Mouse (Mus musculus) granulocyte monocyte progenitor cell, adult 5-6 weeks (primary cell): ENCODE data around the gene Tubb3. TPM values are rescaled to one million over a fixed set of nuclear protein-coding genes. Genes with fewer than 3 reads are reported as not detected.

Source experiments
- ATAC-seq: replicated peaks from 2 replicates; pipeline ENCODE4 v1.8.0; 2016; ENCODE audit warnings: mild to moderate bottlenecking, moderate TSS enrichment, inconsistent platforms; ENCODE audit not compliant: poor library complexity, severe bottlenecking
- total RNA-seq, 2 experiments: library from RNA; stranded (forward) in 1 of 2; stranded (reverse) in 1 of 2; fragments of 200-712, 200-1000 nt in 1 of 2; fragments of >200 nt in 1 of 2; fragmentation: Nextera tagmentation in 1 of 2; gene quantifications; 2 replicates each; pipeline ENCODE4 v1.2.3; 2014 to 2017

The Tubb3 gene
- total RNA-seq (2014; fragmentation: Nextera tagmentation) (not detected in 2 replicates), total RNA-seq (2017) (not detected in 2 replicates)

DNA sequence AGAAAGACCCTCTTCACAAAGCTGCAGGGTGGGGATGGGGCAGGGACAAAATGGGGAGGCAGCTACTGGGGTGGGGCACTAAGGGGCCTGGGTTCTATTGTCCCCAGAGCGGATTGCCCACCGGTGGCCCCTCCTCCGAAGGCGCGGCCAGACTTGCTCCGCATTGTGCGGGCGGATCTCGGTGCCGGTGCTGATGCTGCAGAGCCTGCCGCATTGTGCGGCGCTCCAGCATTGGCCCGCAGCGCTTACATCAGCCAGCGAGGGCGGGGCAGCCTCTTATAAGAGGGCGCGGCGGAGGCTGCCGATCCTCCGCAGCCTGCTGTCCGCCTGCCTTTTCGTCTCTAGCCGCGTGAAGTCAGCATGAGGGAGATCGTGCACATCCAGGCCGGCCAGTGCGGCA is at the start of gene Tubb3:
Tubb3 (plus strand) TSS at position 179 of the 400 bp plus-strand sequence.
- ATAC-seq = peak; percentile 47

DNA sequence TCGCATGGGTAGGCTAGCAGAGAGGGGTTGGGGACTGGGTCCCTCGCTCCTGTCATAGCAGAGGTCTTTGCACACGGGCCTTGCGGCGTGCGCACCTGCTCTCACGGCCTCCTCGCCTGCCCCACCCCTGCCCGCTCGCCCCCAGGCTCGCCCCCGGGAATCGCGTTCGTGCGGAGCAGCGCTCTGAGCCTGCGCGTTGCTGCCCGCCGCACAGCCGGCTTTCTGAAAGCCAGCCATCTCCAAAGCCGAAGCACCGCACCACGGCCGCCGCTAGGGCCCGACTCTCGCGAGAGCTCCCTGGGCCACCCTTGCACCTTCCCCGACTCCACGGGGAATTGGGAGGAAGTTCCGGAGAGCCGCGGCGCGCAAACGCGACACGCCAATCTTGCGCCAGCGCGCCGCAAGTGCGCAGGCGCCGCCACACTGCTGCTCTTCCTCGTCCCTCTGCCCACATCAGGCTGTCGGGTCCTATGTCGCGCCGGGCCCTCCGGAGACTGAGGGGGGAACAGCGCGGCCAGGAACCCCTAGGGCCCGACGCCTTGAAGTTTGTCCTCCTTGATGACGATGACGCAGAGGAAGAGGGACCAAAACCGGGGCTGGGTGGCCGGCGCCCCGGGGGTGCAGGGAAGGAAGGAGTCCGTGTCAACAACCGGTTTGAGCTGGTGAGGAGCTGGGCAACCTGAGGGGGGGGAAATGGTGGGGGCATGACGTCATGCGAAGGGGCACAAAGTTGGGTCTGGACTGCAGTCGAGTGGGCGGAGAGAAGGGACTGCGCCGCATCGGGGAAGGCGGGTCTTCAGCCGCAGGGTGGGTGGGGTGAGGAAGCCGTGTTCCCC is 37.6 kb upstream of the Tubb3 start, which contains the start of gene Tcf25:
Tcf25 (plus strand) TSS at position 351 of the 836 bp plus-strand sequence.
- ATAC-seq = peak; percentile 81

DNA sequence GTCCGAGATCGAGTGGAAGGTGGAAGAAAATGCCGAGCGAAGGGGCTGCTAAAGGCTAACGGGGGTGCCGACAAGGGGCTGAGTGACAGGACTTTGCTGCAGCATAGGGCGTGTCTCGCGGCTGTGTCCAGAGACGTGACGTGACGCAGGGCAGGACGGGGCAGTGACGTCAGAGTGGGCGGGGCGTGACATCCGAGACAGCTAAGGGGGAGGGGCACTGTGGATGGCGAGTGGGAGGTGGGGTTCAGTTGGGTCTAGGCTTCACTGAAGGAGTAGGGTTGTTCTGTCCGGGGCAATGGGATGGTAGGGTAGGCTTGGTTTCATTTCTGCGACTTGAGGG is 37.0 kb upstream of the Tubb3 start:
- peak; percentile 81 for ATAC-seq

DNA sequence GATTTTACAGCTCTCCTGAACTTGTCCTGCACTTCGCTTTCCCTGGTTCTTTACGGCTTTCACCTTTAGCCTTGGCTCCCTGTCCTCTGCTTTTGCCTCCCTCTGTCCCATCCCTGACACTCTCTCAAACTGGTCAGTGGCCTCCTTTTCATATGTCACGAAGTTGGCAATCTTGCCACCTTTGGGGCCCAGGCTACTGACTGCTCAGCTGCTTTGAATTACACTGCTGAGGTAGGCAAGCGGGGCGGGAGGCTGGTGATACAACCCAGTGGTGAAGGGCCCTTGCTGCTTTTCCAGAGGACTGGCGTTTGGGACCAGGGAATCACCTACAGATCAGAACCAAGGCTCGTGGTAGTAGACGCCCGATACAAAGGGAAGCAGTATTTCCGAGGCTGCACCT is 35.5 kb upstream of the Tubb3 start:
- ATAC-seq = no peak

DNA sequence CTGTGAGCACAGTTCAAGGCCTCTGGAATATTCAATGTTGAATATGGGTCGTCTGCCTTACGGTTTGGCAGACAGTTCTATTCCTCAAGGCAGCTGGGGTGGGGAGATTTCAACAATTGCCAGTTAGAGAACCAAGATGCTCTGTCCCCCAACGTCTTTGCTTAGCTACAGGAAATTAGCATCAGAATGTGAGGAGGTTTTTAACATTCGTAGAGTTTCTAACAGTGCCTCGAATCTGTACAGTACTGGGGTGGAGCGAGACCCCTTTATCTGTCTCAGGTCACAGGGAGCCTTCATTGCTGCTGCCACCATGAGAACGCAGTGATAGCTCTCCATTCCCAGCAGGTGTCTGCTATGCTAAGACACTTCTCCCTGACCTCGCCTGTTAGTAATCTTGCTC is 35.1 kb upstream of the Tubb3 start:
- ATAC-seq = no peak

DNA sequence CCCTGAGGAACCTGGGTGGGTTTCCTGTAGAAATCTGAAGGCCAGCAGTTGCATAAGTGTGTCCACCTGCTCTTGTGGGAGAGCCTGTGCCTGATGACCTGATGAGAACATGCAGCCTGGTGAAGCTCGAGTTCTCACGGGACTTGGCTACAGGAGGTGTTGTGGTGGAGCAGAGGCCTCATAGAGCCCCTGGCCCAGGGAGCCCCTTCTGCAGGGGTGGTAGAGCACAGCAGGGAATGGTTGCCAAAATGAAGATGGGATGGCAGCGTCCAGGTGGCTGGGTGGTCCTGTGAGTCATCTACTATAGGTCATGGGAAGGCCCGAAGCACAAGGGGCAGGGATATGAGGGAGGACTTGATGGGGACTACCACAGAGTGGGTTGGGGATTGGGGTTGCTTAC is 29.5 kb upstream of the Tubb3 start:
- no peak for ATAC-seq

DNA sequence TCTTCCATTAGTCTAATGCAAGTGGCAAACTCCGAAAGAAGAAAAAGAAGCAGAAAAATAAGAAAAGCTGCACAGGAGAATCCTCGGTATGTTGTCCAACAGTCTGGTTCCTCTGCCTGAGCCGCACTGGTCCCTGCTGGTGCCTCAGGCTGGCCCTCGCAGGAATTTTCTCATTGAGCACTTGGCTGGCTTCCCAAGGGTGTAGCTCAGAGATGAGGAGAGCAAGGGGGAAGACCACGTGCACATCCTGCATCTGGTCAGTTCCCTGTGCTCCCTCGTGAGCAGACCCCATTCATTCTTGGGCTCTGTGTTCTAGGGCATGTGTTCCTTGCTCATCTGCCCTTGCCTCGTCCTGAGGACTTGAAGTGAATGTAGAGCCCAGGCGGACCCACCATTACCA is 28.7 kb upstream of the Tubb3 start:
- no peak for ATAC-seq

DNA sequence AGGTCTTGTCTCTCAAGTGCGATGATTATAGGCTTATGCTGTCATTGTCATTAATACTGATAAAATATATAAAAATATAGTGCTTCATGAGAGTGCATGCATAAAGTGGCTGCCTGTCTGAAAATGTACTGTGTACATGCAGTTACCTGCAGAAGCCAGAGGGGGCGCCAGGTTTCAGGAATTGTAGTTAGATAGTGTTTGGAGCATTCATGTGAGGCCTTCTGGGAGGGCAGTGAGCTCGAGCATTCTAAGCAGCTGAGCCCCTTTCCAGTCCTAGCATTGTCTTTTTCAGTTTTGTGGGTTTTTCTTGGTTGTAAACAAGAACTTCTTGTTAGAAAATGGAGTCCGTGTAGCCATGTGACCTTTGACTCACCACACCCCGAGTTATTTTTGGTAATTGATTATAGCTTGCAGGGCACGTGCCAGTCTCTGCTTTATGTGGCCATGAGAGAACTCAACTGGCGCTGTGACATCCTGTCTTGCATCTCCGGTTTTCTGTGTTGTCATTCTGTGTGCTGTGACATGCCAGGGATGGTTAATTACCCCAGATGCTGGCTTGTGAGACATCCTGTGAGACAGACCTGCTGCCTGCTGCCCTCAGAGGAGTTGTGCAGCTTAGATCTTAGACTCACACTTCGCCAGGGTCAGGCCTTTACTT is 26.2 kb upstream of the Tubb3 start:
- peak; percentile 59 for ATAC-seq

DNA sequence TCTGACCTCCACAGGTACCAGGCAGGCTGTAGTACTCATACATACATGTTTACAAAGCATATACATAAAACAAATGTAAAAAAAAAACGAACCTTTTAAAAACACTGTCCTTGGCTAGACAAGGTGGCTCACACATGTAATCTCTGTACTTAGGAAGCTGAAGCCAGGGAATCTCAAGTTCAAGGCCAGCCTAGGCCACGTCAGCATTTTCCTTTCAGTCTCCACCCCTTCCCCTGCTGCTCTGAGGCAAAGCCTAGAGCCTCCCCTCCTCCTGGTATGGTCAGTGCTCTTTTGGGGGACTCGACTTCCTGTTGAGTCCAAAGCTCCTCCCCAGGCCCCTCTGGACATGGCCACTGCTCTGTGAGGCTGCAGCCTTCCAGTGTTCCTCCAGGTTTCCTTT is 24.2 kb upstream of the Tubb3 start:
- no peak for ATAC-seq

DNA sequence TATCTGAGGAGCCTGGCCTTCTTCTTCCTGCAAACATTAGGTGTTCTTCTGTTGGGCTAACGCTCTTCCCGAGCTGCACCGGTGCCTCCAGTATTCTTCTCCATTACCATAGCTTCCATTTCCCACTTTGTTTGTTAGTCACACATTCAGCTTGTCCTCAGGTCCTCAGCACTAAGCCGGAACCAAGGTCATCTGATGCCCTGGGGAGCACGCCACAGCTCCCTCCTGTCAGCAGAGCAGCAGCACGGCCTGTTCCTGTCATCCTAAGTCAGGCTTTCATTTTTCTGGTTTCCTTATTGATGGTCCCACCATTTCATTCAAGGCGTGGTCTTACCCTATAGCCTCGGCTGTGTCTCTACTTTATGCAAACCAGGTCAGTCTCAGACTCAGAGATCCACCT is 23.4 kb upstream of the Tubb3 start:
- no peak for ATAC-seq

DNA sequence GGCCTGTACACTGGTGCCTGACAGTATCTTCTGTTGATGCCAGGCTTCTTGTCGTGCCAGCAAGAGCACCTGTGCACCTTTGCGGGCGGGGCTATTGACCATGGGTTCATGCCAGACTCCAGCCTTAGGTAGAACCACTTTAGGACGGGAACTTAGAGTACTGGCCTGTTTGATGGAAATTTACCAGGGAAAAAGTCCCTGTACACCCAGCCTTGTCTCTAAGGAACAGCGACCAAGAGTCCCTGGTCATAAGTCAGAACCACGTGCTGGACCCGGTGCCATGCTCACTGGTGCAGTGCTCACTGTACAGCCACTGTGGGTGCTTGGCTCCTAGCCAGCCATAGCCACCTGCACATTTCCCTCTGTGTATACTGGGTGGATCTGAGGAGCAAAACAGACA is 22.2 kb upstream of the Tubb3 start:
- ATAC-seq = no peak

DNA sequence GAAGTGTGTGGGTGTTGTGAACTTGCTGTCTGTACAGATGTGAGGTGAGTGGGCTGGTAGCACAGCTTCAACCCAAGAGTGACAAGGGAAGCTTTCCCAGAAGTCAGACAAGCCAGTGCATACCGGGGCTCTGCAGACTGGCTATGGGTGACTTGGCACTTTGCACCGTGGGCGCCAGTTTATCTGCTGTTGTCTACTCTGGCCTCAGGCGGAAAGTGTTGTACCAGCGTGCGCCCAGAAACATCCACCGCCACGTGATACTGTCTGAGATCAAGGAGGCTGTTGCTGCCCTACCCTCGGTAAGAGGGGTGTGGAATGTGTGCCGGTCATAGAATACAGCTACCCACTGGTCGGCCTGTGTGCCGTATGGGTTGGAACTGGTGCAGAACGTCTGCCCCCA is 12.9 kb upstream of the Tubb3 start:
- no peak for ATAC-seq

DNA sequence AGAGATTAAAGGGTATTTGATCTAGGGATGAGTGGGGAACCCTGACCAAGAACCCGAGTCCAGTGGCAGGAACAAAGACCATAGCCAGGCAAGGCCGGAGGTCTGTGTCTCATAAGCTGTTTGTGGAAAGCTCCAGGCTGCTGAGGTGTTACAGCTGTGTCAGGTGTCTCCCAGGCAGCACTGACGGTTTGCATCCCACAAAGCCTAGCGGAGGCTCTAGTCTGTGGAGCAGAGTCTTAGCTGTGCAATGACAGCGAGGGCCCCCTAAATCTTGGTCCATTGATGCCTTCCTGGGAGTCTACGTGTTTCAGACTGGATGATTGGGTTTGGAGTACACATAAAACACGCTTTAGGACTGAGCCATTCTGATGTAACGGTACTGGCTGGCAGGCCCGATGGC is 9.3 kb upstream of the Tubb3 start:
- no peak for ATAC-seq

DNA sequence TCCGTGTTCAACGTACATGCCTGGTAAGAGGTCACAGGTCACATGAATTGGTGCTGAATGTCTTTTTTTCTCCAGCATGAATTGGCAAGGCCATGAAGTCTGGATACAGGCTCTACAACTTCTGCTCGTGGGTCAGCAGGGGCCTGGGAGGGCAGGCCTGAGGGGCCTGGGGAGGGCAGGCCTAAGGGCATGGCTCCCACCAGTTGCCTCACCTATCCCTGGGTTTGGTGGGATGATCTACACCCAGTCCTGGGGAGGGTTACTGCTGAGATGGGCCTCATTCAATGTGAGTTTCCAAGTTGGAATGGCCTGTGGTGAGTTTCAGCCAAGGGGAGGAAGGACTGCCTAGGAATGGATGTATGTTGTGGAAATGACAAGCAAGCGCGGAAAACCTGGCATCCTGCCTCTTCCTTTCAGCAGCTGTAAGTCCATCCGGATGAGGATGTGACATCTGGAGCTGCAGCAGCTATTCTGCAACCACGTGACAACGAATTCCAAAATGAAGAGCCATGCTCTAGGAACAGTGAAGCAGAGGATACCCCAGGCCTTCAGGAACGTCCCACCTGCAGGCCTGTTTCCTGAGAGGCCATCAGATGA is 8.4 kb upstream of the Tubb3 start:
- ATAC-seq = no peak

DNA sequence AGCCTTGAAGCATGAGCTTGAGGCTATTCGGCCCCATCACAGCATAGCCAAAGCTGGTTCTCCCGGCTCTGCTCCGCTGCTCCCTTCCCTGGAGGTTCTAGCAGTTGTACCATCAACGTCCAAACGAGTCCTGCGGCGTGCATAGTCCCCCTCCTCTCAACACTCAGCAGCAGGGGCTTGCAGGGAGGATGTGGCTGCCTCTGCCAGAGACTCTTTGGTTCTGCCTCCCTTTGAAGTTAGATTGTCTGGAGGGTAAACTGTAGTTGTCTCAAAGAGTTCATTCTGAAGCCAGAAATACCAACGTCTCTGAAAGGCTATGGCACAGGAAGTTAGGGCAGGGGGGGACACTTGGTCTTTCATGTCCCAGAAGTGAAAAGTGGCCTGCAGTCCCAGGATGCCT is 6.7 kb upstream of the Tubb3 start:
- ATAC-seq = no peak

DNA sequence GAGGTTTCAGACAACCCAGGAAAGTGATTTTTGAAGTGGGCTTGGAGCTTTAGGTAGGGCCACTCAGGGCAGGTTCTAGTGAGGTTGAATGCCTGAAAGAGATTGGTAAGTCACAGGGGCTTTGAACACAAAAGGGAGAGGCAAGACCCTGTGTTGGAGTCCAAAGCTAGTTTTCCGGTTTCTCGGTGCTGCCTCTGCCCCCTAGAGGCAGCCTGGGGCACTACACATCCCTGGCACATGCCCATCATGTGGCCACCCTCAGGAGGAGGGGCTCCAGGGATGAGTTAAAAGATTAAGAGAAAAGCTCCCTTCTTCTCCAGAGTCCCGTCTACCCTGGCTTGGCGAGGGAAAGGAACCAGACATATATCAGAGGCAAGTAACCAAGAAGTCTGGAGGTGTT is 4.4 kb upstream of the Tubb3 start, which contains the start of gene Mc1r:
Mc1r (plus strand) TSS at position 322 of the 400 bp plus-strand sequence.
- peak; percentile 62 for ATAC-seq

DNA sequence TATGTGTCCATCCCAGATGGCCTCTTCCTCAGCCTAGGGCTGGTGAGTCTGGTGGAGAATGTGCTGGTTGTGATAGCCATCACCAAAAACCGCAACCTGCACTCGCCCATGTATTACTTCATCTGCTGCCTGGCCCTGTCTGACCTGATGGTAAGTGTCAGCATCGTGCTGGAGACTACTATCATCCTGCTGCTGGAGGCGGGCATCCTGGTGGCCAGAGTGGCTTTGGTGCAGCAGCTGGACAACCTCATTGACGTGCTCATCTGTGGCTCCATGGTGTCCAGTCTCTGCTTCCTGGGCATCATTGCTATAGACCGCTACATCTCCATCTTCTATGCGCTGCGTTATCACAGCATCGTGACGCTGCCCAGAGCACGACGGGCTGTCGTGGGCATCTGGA is 3.6 kb upstream of the Tubb3 start:
- ATAC-seq = no peak

DNA sequence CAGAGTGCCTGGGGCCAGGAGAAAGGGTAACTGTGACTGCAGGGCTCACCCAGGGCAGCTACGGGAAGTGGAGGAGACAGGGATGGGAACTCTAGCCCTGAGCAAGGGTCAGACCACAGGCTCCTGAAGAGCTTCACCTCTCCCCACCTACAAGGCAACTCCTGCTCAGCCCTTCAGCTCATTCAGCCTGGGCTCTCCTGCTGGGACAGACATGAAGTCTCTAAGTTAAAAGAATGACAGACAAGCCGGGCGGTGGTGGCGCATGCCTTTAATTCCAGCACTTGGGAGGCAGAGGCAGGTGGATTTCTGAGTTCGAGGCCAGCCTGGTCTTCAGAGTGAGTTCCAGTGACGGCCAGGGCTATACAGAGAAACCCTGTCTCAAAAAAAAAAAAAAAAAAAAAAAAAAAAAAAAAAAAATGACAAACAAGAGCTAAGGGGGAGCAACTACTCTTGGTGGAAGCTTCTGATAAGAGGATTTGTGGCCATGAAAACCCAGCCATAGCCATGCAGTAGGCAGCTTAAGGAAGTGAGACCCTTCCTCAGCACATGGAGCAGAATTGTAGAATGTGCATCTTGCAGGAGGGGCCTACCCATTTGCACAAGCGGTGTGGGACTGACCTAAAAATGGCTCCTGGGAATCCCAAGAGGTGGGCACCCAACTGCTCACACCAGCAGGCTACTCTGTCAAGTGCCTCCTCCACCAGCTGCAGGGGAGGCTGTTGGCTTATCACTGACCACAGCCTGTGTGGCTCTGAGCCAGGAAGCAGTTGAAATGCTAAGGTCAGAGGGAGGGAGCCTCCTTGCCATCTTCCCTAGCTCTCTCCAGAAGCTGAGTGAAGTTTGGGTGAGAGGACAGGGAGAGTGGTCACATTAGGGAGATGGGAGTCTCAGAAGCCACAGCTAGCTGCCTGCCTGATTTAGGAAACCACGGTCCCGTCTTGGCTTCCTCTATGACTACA is 2.4 kb upstream of the Tubb3 start:
- no peak for ATAC-seq

DNA sequence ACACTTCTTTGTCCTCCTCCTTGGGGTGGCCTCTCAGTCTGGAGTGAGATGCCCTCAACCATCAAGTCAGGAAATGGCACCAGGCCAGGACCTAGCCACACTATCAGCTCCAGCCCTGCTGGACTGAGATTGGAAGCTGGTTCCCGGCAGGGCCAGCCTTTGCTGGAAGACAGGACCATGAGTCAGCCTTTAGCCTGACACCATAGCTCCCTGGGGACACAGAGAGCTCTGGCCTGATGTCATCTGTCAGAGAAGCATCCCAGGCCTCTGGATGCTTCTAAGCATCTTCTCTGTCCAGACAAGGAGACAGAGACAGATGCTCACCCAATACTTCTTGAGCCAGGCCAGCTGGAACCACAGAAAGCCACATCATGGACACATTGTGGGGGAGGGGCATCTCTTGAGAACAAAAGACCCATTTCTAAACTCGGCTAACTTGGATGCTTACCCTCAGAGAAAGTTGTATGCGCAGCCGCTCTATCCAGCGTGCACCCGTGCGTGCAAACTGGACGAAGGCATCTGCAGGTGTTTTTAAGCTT is 1.1 kb upstream of the Tubb3 start:
- ATAC-seq = no peak

DNA sequence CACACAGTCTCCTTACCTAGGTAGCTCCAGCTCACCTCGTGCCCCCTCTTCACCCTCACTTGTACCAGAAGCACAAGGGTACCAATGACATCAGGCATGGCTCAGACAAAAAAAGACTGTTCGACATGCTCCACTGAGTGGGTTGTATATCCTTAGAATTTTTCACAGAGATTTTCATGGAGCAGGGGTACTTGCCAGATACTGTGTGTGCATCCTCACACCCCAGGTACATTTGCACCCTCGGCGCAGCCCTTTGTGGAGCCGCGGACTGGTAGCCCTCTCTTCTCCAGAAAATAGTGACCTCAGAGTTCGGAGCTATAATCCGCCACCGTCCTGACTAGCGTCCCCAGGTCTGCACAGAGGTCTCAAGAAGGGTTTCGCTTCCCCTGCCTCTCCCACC is 436 bp upstream of the Tubb3 start:
- ATAC-seq = no peak
